Mouse (Mus musculus): ENCODE measurements around the gene Mapk1ip1.
A peak's percentile ranks its signal among the peaks of the same experiment; 100 is the strongest.

The Mapk1ip1 gene

DNA sequence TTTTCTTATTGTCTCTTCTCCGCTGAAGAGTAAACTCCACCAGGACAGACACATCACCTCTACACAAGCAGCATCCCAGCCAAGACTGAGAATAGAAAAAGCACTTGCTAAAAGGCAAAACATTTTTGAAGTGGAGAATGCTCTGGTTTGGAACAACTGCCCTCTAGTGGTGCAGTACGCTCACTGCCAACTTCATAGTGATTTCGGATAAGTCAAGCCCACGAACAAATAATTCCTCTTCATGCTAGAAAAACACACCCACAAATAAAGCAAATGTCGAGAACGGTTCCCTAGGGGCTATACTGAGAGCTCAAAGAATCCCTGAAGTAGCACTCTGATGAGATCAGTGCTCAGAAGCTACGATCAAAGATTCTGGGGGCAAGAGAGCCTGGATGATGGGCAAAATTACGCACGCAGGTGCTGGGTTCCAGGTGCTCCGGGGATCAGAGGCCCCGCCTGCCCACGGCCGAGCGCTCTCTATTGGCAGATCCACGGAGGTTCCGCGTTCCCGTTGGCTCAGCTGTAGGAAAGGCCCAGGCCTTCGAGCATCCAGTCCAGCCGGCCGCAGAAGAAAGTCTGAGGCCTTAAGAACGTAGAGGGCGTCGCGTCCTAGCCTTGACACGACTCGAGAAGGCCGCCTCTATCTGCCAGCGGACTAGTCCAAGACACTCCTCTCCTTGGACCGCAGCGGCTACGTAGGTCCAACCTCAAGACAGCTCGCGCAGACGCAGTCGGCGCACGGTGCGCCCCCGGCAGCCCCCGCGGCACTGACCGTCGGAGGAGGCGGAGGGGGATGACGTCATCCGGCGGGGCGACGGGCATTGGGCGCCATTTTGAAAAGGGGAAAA, at the start of gene Mapk1ip1, which contains the start of gene Ppp2r2d:
Gene Mapk1ip1 (minus strand): TSS at position 730 of the 848 bp plus-strand sequence.
Gene Ppp2r2d (plus strand): TSS at position 536 of the 848 bp plus-strand sequence.
- peak; percentile 94 for DNase-seq (ENCODE audit: low read depth, low spot score)

DNA sequence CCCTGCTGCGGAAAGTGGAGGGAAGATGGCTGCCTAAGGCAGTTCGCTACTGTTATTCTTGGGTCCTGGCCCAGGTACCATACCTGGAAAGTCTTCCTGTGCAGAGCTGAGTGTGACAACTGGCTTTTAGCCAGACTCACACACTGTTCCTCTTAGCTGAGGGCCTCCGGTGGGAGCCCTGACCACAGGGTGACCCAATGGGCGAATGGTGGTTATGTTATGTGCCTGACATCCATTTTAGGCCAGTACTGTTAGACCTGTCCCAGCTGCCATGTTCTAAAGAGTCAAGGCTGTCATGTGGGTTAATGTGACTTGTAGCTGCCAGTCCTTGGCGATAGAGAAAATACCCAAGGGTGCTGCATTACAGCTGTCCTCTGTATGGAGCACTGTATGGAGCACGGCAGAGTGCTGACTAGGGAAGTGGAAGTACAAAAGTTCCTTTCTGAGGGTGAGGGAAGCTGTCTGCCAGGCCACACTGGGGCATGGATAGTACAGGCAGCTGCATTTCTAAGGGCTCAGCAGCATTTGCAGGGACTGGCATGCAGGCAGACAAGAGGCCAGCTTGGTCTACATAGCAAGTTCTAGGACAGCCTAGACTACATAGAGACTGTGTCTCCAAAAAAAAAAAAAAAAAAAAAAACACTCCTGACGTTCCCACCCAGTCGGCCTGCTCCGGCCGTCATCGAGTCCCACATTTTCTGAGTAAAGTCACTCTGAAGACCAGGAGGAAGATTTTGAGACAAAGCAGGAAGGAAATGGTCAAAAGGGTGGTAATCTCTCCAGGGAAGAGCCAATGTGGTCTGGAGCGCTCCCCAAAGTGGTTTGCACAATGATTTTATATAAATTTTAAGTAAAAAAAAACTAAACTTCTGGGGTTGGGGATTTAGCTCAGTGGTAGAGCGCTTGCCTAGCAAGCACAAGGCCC, 39.6 kb upstream of the Mapk1ip1 start:
- DNase-seq (ENCODE audit: low read depth, low spot score) = no peak

DNA sequence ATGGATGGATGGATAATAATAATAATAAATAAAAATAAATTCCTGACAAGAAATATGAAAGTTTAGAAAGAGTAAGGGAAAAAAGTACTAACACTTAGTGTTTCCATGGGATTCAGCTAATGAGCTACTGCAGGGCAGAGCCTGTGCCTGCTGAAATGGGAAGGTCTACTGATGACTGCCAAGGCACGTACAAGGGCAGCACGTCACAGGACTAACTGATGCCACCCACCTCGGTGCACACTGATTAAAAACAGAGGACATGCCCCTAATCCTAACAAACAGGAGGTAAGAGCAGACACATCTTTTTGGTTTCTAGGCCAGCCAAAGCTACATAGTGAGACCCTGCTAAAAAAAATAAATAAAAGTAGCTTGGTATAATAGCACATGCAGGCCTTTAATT, 37.7 kb upstream of the Mapk1ip1 start:
- DNase-seq (ENCODE audit: low read depth, low spot score) = no peak

DNA sequence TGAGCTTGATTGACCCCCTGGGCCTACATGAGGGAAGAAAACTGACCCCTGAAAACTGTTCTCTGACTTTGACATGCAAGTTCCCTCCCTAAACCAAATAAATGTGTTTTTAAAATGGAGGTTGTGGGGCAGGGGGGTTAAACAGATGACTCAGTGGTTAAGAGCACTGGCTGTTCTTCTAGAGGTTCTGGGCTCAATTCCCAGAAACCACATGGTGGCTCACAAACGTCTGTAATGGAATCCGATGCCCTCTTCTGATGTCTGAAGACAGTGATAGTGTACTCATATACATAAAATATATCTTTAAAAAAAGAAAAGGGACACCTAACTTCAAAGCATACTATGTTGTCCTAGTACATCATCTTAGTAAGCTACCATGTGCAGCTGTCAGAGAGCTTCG, 29.0 kb upstream of the Mapk1ip1 start:
- peak; percentile 22 for DNase-seq (ENCODE audit: low read depth, low spot score)

DNA sequence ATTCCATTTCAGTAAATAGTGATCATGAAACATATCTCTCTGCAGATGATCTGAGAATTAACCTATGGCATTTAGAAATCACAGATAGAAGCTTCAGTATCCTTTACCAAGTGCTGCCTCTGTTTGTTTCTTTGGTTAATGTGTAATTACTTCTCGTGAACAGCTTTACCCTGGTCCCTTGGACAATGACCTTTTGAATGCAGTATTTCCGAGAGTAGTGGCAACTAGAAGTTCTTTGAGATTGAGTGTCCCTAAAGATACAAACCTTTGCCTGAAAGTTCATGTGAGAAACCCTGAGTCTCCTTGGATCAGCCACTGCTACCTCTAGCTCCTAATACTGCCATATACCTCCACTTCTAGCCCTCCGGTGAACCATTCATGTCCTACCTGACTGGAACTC, 26.9 kb upstream of the Mapk1ip1 start:
- DNase-seq (ENCODE audit: low read depth, low spot score) = no peak

DNA sequence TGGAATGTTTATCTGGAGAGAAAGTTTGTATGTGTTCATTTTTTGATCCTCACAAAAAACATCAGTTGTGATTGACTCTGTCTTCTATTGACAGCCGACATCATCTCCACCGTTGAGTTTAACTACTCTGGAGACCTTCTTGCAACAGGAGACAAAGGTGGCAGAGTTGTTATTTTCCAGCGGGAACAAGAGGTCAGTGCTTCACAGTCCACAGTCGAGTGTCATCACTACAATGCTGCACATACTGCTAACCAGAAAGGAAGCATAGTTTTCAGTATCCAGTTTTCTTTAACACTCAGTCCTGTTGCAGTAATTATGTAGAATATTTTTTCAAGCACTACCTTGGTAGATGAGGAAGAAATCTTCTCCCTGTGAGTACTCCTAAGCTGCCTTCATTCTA, 22.2 kb upstream of the Mapk1ip1 start:
- DNase-seq (ENCODE audit: low read depth, low spot score) = no peak

DNA sequence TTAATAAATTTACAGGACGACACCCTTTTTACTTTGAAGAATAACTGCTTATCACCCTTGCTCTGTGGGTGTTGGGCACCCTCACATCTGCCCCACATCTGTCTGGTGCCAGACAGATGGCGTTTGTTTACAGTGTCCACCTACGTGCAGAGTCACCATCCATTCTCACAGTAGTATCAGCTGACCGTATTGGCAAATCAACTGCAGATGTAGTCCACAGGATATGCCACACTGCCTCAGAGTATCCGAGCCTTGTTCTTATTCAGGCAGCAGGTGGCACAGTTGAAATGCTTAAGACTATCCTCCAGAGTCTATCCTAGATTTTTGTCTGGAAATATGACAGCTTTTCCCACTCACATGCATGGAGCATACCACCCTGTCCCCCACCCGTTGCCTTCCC, 21.2 kb upstream of the Mapk1ip1 start:
- no peak for DNase-seq (ENCODE audit: low read depth, low spot score)

DNA sequence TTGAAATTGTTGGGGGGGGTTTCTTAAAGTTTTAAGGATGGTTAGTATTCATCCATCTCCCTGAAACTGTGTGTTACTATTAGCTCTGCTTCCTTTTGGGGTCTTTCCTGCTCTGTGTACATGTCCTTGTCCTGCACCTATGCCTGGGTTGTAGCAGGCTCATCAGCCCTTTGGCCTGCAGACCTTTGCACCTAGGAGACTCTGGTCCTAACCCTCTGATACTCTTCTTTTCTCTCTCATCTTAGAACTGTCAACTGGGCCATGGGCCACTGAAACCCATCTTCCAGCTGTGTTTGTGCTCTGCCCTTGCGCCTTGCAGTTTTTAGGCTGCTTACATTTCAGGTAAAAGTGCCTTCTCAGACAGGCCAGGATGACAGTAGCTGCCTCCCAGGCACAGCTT, 18.7 kb upstream of the Mapk1ip1 start:
- DNase-seq (ENCODE audit: low read depth, low spot score) = no peak

DNA sequence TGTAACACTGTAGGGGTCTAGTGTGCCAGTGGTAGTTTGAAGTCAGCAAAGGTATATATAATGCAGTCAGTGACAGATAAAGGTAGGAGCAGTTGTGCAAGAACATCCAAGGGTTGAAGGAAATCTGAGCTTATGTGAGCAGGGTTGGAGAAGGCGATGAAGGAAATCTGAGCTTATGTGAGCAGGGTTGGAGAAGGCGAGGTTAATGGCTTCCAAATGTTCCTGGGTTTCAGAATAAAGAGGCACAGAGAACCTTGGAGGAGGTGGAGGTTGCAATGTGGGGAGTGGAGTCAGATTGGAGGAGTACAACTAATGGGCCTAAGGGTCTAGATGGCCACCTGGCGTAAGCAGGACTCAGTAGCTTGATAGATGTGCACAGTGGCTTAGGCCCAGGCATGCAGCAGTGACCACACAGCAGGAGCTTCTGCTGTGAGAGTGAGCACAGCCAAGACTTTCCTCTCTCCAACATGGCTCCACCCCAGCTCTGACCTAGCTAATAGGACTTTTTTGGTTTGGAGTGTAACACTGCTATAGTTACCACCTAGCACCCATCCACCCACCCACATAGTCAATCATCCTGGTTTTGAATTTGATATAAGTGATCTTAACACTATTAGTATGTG, 18.0 kb upstream of the Mapk1ip1 start:
- DNase-seq (ENCODE audit: low read depth, low spot score) = no peak

DNA sequence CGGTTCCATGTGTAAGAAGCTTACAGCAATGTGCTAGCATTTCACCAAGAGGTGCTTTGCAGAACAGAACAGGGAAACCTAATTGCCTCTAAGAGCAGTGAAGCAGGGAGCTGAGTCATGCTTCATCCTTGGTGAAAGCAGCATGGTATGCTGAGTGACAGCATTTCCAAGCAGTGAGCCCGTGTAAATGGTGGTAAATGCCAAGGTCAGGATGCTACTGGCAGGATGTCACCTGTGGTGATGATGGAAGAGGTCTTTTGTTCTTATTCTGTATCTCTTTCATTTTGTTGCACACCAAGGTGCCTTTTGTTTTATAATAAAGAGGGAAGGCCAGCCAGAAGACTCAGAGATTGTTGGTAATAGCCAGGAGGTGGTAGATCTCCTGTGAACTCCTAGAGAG, 10.6 kb upstream of the Mapk1ip1 start:
- DNase-seq (ENCODE audit: low read depth, low spot score) = no peak

DNA sequence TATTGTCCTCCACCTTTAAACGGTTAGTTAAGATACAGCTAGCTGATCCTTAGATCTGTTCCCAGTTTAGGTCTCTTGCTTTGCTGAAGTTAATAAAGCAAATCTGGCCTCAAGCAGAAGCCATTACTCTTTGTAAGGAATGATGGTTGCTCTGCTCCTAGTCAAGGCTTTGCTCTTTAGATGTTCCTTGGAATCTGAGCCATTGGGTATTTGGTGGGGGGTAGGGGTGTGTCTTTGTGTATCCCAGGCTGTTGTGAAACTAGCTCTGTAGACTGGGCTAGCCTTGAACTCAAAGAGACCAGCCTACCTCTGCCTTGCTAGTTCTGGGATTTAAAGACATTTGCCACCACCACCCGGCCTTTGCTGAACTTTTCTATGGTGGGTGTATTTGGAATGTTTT, 8.1 kb upstream of the Mapk1ip1 start:
- no peak for DNase-seq (ENCODE audit: low read depth, low spot score)

DNA sequence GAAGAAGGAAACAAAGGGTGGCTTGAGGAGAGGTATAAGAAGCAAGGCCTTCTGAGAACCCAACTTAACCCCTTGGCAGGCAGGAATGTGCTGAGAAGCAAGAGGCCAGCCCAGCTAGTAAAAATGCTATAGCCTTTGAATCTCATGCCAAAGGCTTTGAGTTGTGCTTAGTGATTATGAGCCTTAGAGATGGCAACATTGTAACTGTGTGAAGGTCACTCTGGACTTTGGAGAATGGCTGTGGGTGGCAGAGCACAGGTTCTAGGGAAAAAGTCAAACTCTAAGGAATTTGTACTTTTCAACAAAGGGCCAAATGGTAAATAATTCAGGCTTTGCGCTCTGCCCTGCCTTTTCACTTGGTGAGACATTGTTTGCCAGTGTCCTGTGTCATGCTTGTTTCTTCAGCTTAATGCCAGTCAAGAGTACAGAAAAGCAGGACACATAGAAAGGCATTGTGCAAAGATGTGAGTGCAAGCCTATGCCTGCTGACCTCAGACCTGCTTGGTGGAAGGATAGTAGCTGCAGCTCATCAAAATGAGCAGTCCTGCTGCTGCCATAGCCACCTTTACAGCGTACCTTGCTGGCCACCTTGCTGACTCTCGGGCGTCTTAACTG, 7.5 kb upstream of the Mapk1ip1 start:
- DNase-seq (ENCODE audit: low read depth, low spot score) = no peak

DNA sequence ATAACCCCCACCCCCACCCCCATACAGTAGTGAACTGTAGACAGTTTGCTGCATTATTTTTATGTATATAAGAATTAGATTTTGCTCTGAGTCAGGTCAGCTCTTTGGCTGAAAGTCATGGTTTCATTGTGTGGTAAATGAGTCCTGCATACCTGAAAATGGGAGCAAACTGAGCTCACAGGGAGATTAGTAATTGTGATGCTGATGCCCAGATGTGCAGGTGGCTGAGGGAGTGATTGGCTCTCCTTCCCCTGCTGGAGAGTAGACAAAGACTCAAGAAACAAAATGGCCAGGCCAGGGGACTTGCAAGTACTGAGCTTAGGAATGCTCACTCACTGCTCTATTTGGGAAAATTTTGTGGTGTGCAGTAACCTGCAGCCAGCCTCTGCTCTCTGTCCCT, 4.0 kb upstream of the Mapk1ip1 start:
- no peak for DNase-seq (ENCODE audit: low read depth, low spot score)

DNA sequence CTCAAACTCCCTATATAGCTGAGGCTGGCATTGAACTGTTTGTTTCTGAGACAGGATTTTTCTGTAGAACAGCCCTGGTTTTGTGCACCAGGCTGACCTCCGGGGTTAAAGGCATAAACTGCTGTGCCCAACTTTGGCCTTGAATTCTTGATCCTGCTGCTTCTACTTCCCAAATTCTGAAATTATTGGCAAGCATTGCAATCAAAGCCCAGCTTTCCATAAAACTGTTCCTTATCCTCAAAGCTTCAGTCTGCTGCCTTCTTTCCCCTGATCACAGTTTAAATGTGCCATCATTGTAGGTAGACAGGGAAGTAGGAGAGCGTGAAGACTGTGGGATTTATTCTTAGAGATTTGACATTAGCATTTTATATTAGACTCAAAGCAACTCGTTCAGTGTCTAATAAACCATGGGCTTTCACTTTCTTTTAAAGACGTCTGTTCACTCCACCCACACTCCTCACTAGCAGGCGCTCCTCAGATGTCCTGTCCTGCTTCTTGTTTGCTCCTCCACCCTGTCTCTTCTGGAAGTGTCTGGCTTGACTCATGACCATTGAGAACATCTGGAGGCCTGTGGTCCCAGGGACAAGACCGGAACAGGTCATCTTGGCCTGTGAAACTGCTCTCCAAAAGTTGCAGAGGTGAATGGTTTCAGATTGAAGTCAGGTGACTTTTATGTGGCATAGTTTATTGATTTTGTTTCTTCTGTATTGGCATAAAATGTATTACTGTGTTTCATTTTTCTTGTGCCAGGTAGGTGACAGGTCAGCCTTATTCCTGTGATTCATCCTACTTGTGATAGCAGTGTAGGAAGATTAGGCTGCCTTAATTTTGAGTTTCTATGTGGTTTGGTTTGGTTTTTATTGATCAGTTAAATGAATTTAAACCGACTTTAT, 2.2 kb upstream of the Mapk1ip1 start:
- no peak for DNase-seq (ENCODE audit: low read depth, low spot score)

DNA sequence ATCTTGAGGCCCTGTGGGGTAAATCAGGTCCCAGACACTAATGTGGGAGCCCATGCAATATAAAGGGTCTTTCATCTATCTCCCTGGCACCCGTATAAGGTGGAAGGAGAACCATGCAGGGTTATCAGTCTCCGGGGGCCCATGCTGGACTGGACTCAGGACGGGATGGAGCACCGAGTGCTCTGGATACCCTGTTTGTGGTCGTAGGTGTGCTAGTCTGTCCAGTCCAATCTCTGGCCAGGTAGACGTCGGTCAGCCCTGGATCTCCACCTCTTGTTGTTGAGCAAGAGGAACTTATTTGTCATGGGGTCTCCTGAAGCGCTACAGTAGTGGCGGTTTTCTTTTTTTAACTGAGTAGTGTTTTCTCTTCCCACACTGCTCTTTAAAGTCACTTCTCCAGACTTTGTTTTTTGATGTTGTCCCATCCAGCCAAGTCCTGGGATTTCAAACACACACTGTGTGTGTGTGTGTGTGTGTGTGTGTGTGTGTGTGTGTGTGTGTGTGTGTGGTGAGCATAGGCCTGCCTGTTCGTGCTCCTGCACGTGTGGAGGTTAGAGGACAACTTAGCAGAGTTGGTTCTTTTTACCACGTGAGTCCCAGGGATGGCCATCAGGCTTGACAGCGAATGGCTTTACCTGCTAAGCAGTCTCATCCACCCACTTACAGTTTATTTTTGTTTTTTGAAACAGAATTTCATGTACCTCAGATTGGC, 1.4 kb upstream of the Mapk1ip1 start:
- DNase-seq (ENCODE audit: low read depth, low spot score) = no peak

DNA sequence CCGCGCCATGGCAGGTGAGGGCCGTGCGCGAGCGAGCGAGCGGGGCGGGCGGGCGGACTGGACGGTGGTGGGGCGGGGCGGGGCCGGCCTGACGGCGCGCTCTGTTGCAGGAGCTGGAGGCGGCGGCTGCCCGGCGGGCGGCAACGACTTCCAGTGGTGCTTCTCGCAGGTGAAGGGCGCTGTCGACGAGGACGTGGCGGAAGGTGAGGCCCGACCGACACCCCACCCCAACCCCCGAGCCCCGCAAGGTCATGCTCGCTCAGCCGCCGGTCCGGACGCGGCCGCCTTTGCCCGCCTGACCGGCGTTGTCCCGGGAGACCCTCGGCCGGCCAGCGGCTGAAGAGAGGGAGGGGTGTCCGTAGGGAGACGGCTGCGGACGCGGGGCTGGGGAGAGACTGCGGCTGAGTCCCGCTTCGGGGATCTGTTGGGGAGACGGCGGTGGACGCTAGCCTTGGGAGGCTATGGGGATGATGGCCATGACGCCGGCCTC, 474 bp upstream of the Mapk1ip1 start:
- no peak for DNase-seq (ENCODE audit: low read depth, low spot score)

DNA sequence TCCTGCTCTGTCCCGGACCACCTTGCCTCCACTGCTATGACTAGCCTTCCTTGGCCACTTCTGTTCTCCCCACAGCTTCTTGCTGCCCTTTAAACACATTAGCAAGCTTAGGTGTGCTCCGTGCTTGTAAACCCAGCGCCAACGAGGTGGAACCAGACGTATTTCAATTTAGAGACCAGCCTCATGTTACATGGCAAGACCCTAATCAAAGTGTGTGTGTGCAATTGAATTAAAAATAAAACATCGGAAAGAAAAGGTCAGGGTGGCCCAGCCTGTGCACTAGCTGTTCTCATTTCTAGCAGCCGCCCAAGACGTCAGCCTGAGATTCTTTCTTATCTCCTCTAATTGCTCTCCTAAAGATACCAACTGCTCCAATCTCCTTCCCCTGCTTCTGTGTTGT, 962 bp downstream of the Mapk1ip1 start:
- no peak for DNase-seq (ENCODE audit: low read depth, low spot score)

DNA sequence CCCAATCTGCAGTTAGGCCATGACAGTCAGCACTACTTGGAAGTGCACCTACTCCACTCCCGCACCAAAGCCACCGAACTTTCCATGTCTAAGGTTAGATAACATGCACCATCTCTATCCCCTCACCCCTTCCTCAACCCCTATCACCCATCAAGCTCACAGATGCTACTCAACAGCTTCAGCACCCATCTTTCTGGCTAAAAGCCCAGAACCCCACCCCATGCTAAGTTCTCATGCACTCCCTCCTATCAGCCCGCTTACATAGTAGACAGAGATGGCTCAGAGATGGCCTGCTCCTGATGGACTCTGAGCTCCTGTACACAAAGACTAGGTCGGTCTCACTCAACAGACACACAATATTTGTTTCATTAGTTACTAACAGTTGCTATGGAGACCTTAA, 2.7 kb downstream of the Mapk1ip1 start:
- no peak for DNase-seq (ENCODE audit: low read depth, low spot score)

DNA sequence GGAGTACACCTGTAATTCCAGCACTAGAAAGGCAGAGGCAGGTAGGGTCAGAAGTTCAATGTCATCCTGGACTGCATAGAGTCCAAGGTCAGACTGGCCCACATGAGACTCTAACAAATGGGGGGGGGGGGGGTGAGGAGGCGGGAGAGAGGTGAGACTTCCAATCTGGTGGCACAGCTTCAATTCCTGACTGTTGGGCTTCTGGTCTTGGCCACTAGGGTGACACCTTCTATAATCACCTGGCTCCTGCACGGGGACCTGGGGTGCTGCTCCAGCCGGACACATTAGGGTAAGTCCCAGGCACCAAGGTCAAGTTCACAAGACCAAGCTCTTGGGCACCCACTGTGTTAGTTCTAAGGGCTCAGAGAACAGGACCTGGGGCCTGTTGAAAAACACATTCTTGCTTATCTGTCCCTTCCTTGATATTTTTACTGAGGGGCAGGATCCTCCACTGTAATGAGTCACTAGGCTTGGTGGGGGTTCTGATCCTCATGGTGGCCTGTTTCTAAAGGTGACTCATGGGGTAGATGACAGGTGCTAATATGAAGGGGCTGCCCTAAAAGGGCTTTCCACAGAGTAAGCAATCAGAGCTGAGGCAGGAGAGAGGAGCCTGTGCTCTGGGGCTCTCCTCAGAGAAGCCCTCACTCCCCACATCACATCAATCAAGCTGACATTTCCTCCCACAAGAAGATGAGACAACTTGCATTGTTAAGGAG, 4.5 kb downstream of the Mapk1ip1 start:
- DNase-seq (ENCODE audit: low read depth, low spot score) = no peak
